ENCODE assay signal across 15 mouse cellular contexts in genomic region chr6:124477221-124477655, GRCm38 (mm10). TPM values are rescaled to one million over a fixed set of nuclear protein-coding genes. Genes with fewer than 3 reads are reported as not detected.
A peak's percentile ranks its signal among the peaks of the same experiment; 100 is the strongest.
DNase-seq lines count a peak whose midpoint lies in the region; ATAC-seq and TF ChIP-seq lines count a peak whose summit lies in the region.
"Had no signal": no experiment of that assay in that cellular context is flagged by ENCODE, and none has a peak within 500 bp of the region (broad histone marks: within the 10 kb centered on the region; RNA-seq: fewer than 3 reads in every experiment).

No protein-coding gene starts in this region.

- no peak overlapping the region for H3K4me3 ChIP-seq in bone marrow macrophage, adult 2 months (ENCODE audit: insufficient read depth, low read length)
- no peak overlapping the region for H3K4me3 ChIP-seq in liver, embryonic 16.5 days (ENCODE audit: low read depth, low read length)
- no peak overlapping the region for H3K4me3 ChIP-seq in hindbrain, embryonic 13.5 days
- H3K4me3 ChIP-seq: forebrain, embryonic 15.5 days; heart, embryonic 10.5 days; stomach, embryonic 15.5 days had no signal

- H3K4me2 ChIP-seq in liver, embryonic 16.5 days (ENCODE audit: low read depth, low read length), result 0 out of 2 replicates have a peak overlapping the region, but pooled peaks have one; percentile 32
- no peak overlapping the region for H3K4me2 ChIP-seq in hindbrain, embryonic 13.5 days
- H3K4me2 ChIP-seq: forebrain, embryonic 15.5 days; stomach, embryonic 15.5 days had no signal

- no peaks in the 10 kb centered on the region for H3K27me3 ChIP-seq in liver, embryonic 16.5 days (ENCODE audit: control insufficient read depth, insufficient read depth, low read depth, low read length)
- no peaks in the 10 kb centered on the region for H3K27me3 ChIP-seq in hindbrain, embryonic 13.5 days
- H3K27me3 ChIP-seq: forebrain, embryonic 15.5 days; stomach, embryonic 15.5 days had no signal

- TF ChIP-seq POLR2A in bone marrow macrophage, adult 2 months (IDR thresholded peaks at IDR 0.05; ENCODE audit: borderline replicate concordance, low read depth, low read length), result no peak

- peak; percentile 44 for DNase-seq in adrenal gland, postnatal 14 days
- no peak for DNase-seq in adrenal gland, adult 2 months
- peak; percentile 89 for DNase-seq in A20 (ENCODE audit: low read depth, low spot score)
- no peak for DNase-seq in cerebellum, adult 18-20 months
- DNase-seq: layer of hippocampus, adult 9-11 months; right cerebral cortex, postnatal 25 days had no signal

- peaks cover 19% of the 10 kb centered on the region for H3K4me1 ChIP-seq in bone marrow macrophage, adult 2 months (ENCODE audit: control insufficient read depth, insufficient read depth, low read length)
- H3K4me1 ChIP-seq in liver, embryonic 16.5 days (ENCODE audit: control insufficient read depth, low read depth, low read length), result peaks cover 41% of the 10 kb centered on the region
- no peaks in the 10 kb centered on the region for H3K4me1 ChIP-seq in hindbrain, embryonic 13.5 days (replicated peaks)
- H3K4me1 ChIP-seq: forebrain, embryonic 15.5 days; stomach, embryonic 15.5 days had no signal

- H3K36me3 ChIP-seq in liver, embryonic 16.5 days (ENCODE audit: control insufficient read depth, insufficient read depth), result no peaks in the 10 kb centered on the region
- H3K36me3 ChIP-seq in hindbrain, embryonic 13.5 days, result no peaks in the 10 kb centered on the region
- H3K36me3 ChIP-seq: forebrain, embryonic 15.5 days; heart, embryonic 10.5 days; stomach, embryonic 15.5 days had no signal

- WGBS in liver, embryonic 16.5 days (ENCODE audit: insufficient replicate concordance), result 43% methylated on average over 5 of the region's 5 CpGs
- WGBS in hindbrain, embryonic 13.5 days, result 61% methylated on average over 5 of the region's 5 CpGs

- no peak for ATAC-seq in liver, embryonic 16.5 days (ENCODE audit: low read depth)
- no peak for ATAC-seq in hindbrain, embryonic 13.5 days (ENCODE audit: low FRiP score)
- no peak for ATAC-seq in activated CD4-positive, CD25-positive, alpha-beta regulatory T cell, adult 4 months
- ATAC-seq: forebrain, embryonic 15.5 days; inflammation-experienced regulatory T-cells, adult 6 months had no signal

- no peak overlapping the region for H3K9ac ChIP-seq in liver, embryonic 16.5 days (ENCODE audit: low read depth, low read length)
- H3K9ac ChIP-seq in hindbrain, embryonic 13.5 days, result no peak overlapping the region
- H3K9ac ChIP-seq: forebrain, embryonic 15.5 days; stomach, embryonic 15.5 days had no signal

- no peaks in the 10 kb centered on the region for H3K9me3 ChIP-seq in liver, embryonic 16.5 days (replicated peaks; ENCODE audit: control insufficient read depth, low read length)
- H3K9me3 ChIP-seq in hindbrain, embryonic 13.5 days, result no peaks in the 10 kb centered on the region
- H3K9me3 ChIP-seq: forebrain, embryonic 15.5 days; heart, embryonic 10.5 days; stomach, embryonic 15.5 days had no signal

- TF ChIP-seq CTCF in bone marrow macrophage, adult 2 months (IDR thresholded peaks at IDR 0.05; ENCODE audit: low read depth, low read length), result no peak

- peak overlapping the region; percentile 69 for H3K27ac ChIP-seq in bone marrow macrophage, adult 2 months (ENCODE audit: insufficient read depth, low read depth, low read length)
- H3K27ac ChIP-seq in liver, embryonic 16.5 days (ENCODE audit: low read length), result peak overlapping the region; percentile 75
- H3K27ac ChIP-seq in hindbrain, embryonic 13.5 days, result no peak overlapping the region
- H3K27ac ChIP-seq: forebrain, embryonic 15.5 days had no signal

RNA-seq across cellular contexts. Expression of gene Clstn3, which starts 12.6 kb away (rescaled TPM):
- total RNA-seq in adrenal gland, postnatal 14 days (2021), result 87.3 and 118 TPM in 2 replicates
- total RNA-seq in adrenal gland, adult 2 months (2021), result 100 to 1,000 TPM in 1 of 2 experiments, 10 to 100 TPM in 1; 91.8 to 146 TPM
- 62.4 and 91.3 TPM in 2 replicates for polyA plus RNA-seq in adrenal gland, adult 2 months (2012; rRNA removed)
- 0.60 TPM in 1 of 2 replicates, not detected in the other for polyA plus RNA-seq in bone marrow macrophage, adult 2 months (2012; ENCODE audit: insufficient read depth, insufficient read length, missing spikeins)
- polyA plus RNA-seq in liver, embryonic 16.5 days (2015; fragmentation: Nextera tagmentation; extraction: Ambion mirVana), result 4.9 and 5.1 TPM in 2 replicates
- polyA plus RNA-seq in hindbrain, embryonic 13.5 days (2015; fragmentation: Nextera tagmentation; extraction: Ambion mirVana), result 73.7 and 80.0 TPM in 2 replicates
- polyA plus RNA-seq in activated CD4-positive, CD25-positive, alpha-beta regulatory T cell, adult 4 months (2017; shearing (Covaris generic)), result not detected
- polyA plus RNA-seq: inflammation-experienced regulatory T-cells, adult 6 months had no signal

RNA-seq across cellular contexts. Expression of gene C1rl, which starts 15.7 kb away (rescaled TPM):
- total RNA-seq in adrenal gland, postnatal 14 days (2021), result 9.2 and 17.6 TPM in 2 replicates
- total RNA-seq in adrenal gland, adult 2 months (2021), result 10 to 100 TPM; 20.6 to 22.0 TPM
- 11.2 and 13.4 TPM in 2 replicates for polyA plus RNA-seq in adrenal gland, adult 2 months (2012; rRNA removed)
- 0.97 and 1.1 TPM in 2 replicates for polyA plus RNA-seq in bone marrow macrophage, adult 2 months (2012; ENCODE audit: insufficient read depth, insufficient read length, missing spikeins)
- polyA plus RNA-seq in liver, embryonic 16.5 days (2015; fragmentation: Nextera tagmentation; extraction: Ambion mirVana), result 14.1 and 15.8 TPM in 2 replicates
- polyA plus RNA-seq in hindbrain, embryonic 13.5 days (2015; fragmentation: Nextera tagmentation; extraction: Ambion mirVana), result 0.32 TPM in 2 replicates
- not detected for polyA plus RNA-seq in activated CD4-positive, CD25-positive, alpha-beta regulatory T cell, adult 4 months (2017; shearing (Covaris generic))
- polyA plus RNA-seq: inflammation-experienced regulatory T-cells, adult 6 months had no signal

RNA-seq across cellular contexts. Expression of gene C1ra, which starts 35.0 kb away (rescaled TPM):
- total RNA-seq in adrenal gland, postnatal 14 days (2021), result 34.4 and 39.6 TPM in 2 replicates
- total RNA-seq in adrenal gland, adult 2 months (2021), result 10 to 100 TPM; 48.6 to 68.2 TPM
- 20.3 and 27.2 TPM in 2 replicates for polyA plus RNA-seq in adrenal gland, adult 2 months (2012; rRNA removed)
- 3.4 and 3.7 TPM in 2 replicates for polyA plus RNA-seq in bone marrow macrophage, adult 2 months (2012; ENCODE audit: insufficient read depth, insufficient read length, missing spikeins)
- 26.7 and 30.1 TPM in 2 replicates for polyA plus RNA-seq in liver, embryonic 16.5 days (2015; fragmentation: Nextera tagmentation; extraction: Ambion mirVana)
- 0.10 and 0.25 TPM in 2 replicates for polyA plus RNA-seq in hindbrain, embryonic 13.5 days (2015; fragmentation: Nextera tagmentation; extraction: Ambion mirVana)
- polyA plus RNA-seq in activated CD4-positive, CD25-positive, alpha-beta regulatory T cell, adult 4 months (2017; shearing (Covaris generic)), result under 1 TPM in 1 of 2 experiments, not detected in 1; 0.57 TPM
- total RNA-seq: megakaryocyte-erythroid progenitor cell, adult 5-6 weeks had no signal

Comparison
In these comparisons a context has a peak if more than half of its experiments do, and no peak if none do; other contexts are left out.
1. DNase-seq: peak in adrenal gland, postnatal 14 days (single experiment) and A20 (single experiment); none in adrenal gland, adult 2 months (single experiment) and cerebellum, adult 18-20 months (0 of 2).
2. RNA of gene Clstn3, which starts 12.6 kb away (polyA plus RNA-seq): 73.7 to 80.0 TPM in hindbrain, embryonic 13.5 days and 62.4 to 91.3 TPM in adrenal gland, adult 2 months; 4.9 to 5.1 TPM in liver, embryonic 16.5 days, 0.60 TPM in bone marrow macrophage, adult 2 months and not detected in activated CD4-positive, CD25-positive, alpha-beta regulatory T cell, adult 4 months; every median in the first group is over 10 times any median in the second.